9 mouse cellular contexts compared by ENCODE assay signal in the genomic region with DNA sequence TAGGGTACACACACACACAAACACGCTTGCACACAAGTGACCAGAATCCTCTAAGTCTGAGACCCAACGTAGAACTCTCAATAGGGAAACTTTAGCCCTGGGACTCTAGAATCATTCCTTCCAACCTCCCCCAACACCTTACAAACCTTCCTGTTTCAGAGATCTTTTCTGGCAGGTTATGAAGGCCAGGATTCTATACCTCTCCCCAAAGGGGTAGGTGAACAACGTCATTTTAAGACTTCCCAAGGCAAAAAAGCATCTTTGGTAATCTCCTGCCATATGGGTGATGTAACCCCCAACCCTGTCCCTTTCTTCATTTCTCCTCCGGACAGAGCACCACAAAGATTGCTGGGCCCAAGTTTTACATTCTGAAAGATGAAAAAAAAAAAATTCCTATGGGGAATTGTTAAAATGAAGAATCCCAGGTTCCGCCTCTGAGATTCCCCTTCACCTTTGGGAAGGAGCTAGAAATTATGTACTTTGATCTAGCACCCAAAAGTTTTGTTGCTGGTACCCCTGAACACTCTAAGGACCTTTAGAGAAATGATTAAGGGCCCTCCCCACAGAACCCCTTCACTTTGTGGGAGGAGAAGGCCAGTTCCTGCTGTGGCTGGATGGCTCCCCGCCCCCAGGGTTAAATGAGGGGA. TPM values are rescaled to one million over a fixed set of nuclear protein-coding genes. Genes with fewer than 3 reads are reported as not detected.
A peak's percentile ranks its signal among the peaks of the same experiment; 100 is the strongest.
DNase-seq lines count a peak whose midpoint lies in the region; ATAC-seq lines count a peak whose summit lies in the region.
"Had no signal": no experiment of that assay in that cellular context is flagged by ENCODE, and none has a peak within 500 bp of the region (broad histone marks: within the 10 kb centered on the region; RNA-seq: fewer than 3 reads in every experiment).

No protein-coding gene starts in this region.

- intact Hi-C loops in heart, postnatal 10 days (cut with DNase I): no loop called here

- WGBS in heart, embryonic 11.5 days (ENCODE audit: insufficient replicate concordance): 51% methylated on average over 6 of the region's 6 CpGs
- 44% methylated on average over 6 of the region's 6 CpGs for whole genome bisulfite sequencing in forebrain, embryonic 13.5 days
- WGBS in liver, embryonic 15.5 days (ENCODE audit: insufficient replicate concordance): 26% methylated on average over 6 of the region's 6 CpGs

- H3K9ac ChIP-seq in heart, embryonic 11.5 days (ENCODE audit: low read depth, low read length): peak overlapping the region; percentile 86
- H3K9ac ChIP-seq in forebrain, embryonic 13.5 days: peak overlapping the region; percentile 95
- peak overlapping the region; percentile 94 for H3K9ac ChIP-seq in liver, embryonic 15.5 days

- H3K27ac ChIP-seq in heart, embryonic 11.5 days (ENCODE audit: low read depth, low read length): peak overlapping the region; percentile 86
- peak overlapping the region; percentile 92 for H3K27ac ChIP-seq in forebrain, embryonic 13.5 days
- H3K27ac ChIP-seq in liver, embryonic 15.5 days (replicated peaks): peak overlapping the region; percentile 90

- no peaks in the 10 kb centered on the region for H3K9me3 ChIP-seq in heart, embryonic 11.5 days (replicated peaks; ENCODE audit: control insufficient read depth, low read length)
- H3K9me3 ChIP-seq in forebrain, embryonic 13.5 days (replicated peaks): no peaks in the 10 kb centered on the region
- no peaks in the 10 kb centered on the region for H3K9me3 ChIP-seq in liver, embryonic 15.5 days (replicated peaks)

- no peaks in the 10 kb centered on the region for H3K27me3 ChIP-seq in heart, embryonic 11.5 days (ENCODE audit: control insufficient read depth, insufficient read depth, low read length)
- no peaks in the 10 kb centered on the region for H3K27me3 ChIP-seq in forebrain, embryonic 13.5 days
- no peaks in the 10 kb centered on the region for H3K27me3 ChIP-seq in liver, embryonic 15.5 days

- 0 out of 2 replicates have a peak, but pooled peaks cover under 1% of the 10 kb centered on the region for H3K36me3 ChIP-seq in heart, embryonic 11.5 days (ENCODE audit: control insufficient read depth, insufficient read depth, low read length)
- 0 out of 2 replicates have a peak, but pooled peaks cover 5% of the 10 kb centered on the region for H3K36me3 ChIP-seq in forebrain, embryonic 13.5 days (ENCODE audit: poor library complexity, severe bottlenecking)
- no peaks in the 10 kb centered on the region for H3K36me3 ChIP-seq in liver, embryonic 15.5 days (replicated peaks)

- peak overlapping the region; percentile 80 for H3K4me3 ChIP-seq in heart, embryonic 11.5 days (ENCODE audit: low read depth, low read length)
- peak overlapping the region; percentile 91 for H3K4me3 ChIP-seq in forebrain, embryonic 13.5 days
- H3K4me3 ChIP-seq in liver, embryonic 15.5 days (replicated peaks): peak overlapping the region; percentile 89

- no peak for ATAC-seq in heart, embryonic 11.5 days (replicated peaks; ENCODE audit: insufficient number of reproducible peaks, low FRiP score, low TSS enrichment)
- peak; percentile 33 for ATAC-seq in CD4-positive, CD25-positive, alpha-beta regulatory T cell, adult 4 months
- no peak for ATAC-seq in forebrain, embryonic 13.5 days
- ATAC-seq in liver, embryonic 15.5 days (ENCODE audit: insufficient read depth): no peak

- peaks cover 40% of the 10 kb centered on the region for H3K4me1 ChIP-seq in heart, embryonic 11.5 days (ENCODE audit: control insufficient read depth, insufficient read depth, low read length)
- peaks cover 67% of the 10 kb centered on the region for H3K4me1 ChIP-seq in forebrain, embryonic 13.5 days
- peaks cover 91% of the 10 kb centered on the region for H3K4me1 ChIP-seq in liver, embryonic 15.5 days (replicated peaks)

- DNase-seq in heart, postnatal 10 days: no peak
- no peak for DNase-seq in adrenal gland, postnatal 4 days (ENCODE audit: low spot score in 2 of 2)
- DNase-seq in layer of hippocampus, postnatal 25 days (ENCODE audit: extremely low spot score in 1 of 2, low spot score in 1 of 2): no peak
- no peak for DNase-seq in cerebellum, postnatal 10 days

- peak overlapping the region; percentile 99 for H3K4me2 ChIP-seq in heart, embryonic 11.5 days
- H3K4me2 ChIP-seq in forebrain, embryonic 13.5 days: peak overlapping the region; percentile 100
- peak overlapping the region; percentile 97 for H3K4me2 ChIP-seq in liver, embryonic 15.5 days

RNA-seq across cellular contexts. Expression of a gene that starts 0.6 kb away (rescaled TPM):
- 11.4 and 16.3 TPM in 2 replicates for polyA plus RNA-seq in heart, embryonic 11.5 days (2014; fragmentation: Nextera tagmentation; extraction: Ambion mirVana)
- 10 to 100 TPM; 51.3 to 58.5 TPM for total RNA-seq in heart, postnatal 10 days (2021)
- 10 to 100 TPM; 18.1 to 21.7 TPM for polyA plus RNA-seq in CD4-positive, CD25-positive, alpha-beta regulatory T cell, adult 4 months (2017; shearing (Covaris generic))
- polyA plus RNA-seq in forebrain, embryonic 13.5 days (2015; fragmentation: Nextera tagmentation; extraction: Ambion mirVana): 15.8 and 16.3 TPM in 2 replicates
- 8.2 and 8.8 TPM in 2 replicates for polyA plus RNA-seq in liver, embryonic 15.5 days (2015; fragmentation: Nextera tagmentation; extraction: Ambion mirVana)
- 100 to 1,000 TPM; 108 to 113 TPM for total RNA-seq in adrenal gland, postnatal 4 days (2021)
- 100 to 1,000 TPM; 926 to 939 TPM for total RNA-seq in layer of hippocampus, postnatal 25 days (2021)

RNA-seq across cellular contexts. Expression of a gene that starts 14.1 kb away (rescaled TPM):
- 24.7 and 25.3 TPM in 2 replicates for polyA plus RNA-seq in heart, embryonic 11.5 days (2014; fragmentation: Nextera tagmentation; extraction: Ambion mirVana)
- 100 to 1,000 TPM; 123 to 128 TPM for total RNA-seq in heart, postnatal 10 days (2021)
- not detected for polyA plus RNA-seq in CD4-positive, CD25-positive, alpha-beta regulatory T cell, adult 4 months (2017; shearing (Covaris generic))
- polyA plus RNA-seq in forebrain, embryonic 13.5 days (2015; fragmentation: Nextera tagmentation; extraction: Ambion mirVana): not detected in 2 replicates
- 0.35 and 1.1 TPM in 2 replicates for polyA plus RNA-seq in liver, embryonic 15.5 days (2015; fragmentation: Nextera tagmentation; extraction: Ambion mirVana)
- total RNA-seq in adrenal gland, postnatal 4 days (2021): 1 to 10 TPM; 2.8 to 3.9 TPM
- under 1 TPM; 0.44 to 0.45 TPM for total RNA-seq in layer of hippocampus, postnatal 25 days (2021)

RNA-seq across cellular contexts. Expression of a gene that starts 19.5 kb away (rescaled TPM):
- polyA plus RNA-seq in heart, embryonic 11.5 days (2014; fragmentation: Nextera tagmentation; extraction: Ambion mirVana): 16.0 and 16.3 TPM in 2 replicates
- total RNA-seq in heart, postnatal 10 days (2021): 1 to 10 TPM; 4.1 to 5.9 TPM
- polyA plus RNA-seq in CD4-positive, CD25-positive, alpha-beta regulatory T cell, adult 4 months (2017; shearing (Covaris generic)): under 1 TPM; 0.87 to 0.94 TPM
- polyA plus RNA-seq in forebrain, embryonic 13.5 days (2015; fragmentation: Nextera tagmentation; extraction: Ambion mirVana): 89.2 and 95.0 TPM in 2 replicates
- polyA plus RNA-seq in liver, embryonic 15.5 days (2015; fragmentation: Nextera tagmentation; extraction: Ambion mirVana): 33.9 and 39.2 TPM in 2 replicates
- total RNA-seq in adrenal gland, postnatal 4 days (2021): 10 to 100 TPM; 16.2 to 22.5 TPM
- 10 to 100 TPM; 48.4 to 49.1 TPM for total RNA-seq in layer of hippocampus, postnatal 25 days (2021)

RNA-seq across cellular contexts. Expression of a gene that starts 22.8 kb away (rescaled TPM):
- polyA plus RNA-seq in heart, embryonic 11.5 days (2014; fragmentation: Nextera tagmentation; extraction: Ambion mirVana): 0.24 TPM in 1 of 2 replicates, not detected in the other
- total RNA-seq in heart, postnatal 10 days (2021): not detected
- polyA plus RNA-seq in CD4-positive, CD25-positive, alpha-beta regulatory T cell, adult 4 months (2017; shearing (Covaris generic)): not detected
- not detected in 2 replicates for polyA plus RNA-seq in forebrain, embryonic 13.5 days (2015; fragmentation: Nextera tagmentation; extraction: Ambion mirVana)
- not detected in 2 replicates for polyA plus RNA-seq in liver, embryonic 15.5 days (2015; fragmentation: Nextera tagmentation; extraction: Ambion mirVana)
- not detected for total RNA-seq in adrenal gland, postnatal 4 days (2021)
- total RNA-seq in layer of hippocampus, postnatal 25 days (2021): not detected
- total RNA-seq: gastrocnemius, adult 8-10 months had no signal

RNA-seq across cellular contexts. Expression of a gene that starts 50.9 kb away (rescaled TPM):
- polyA plus RNA-seq in heart, embryonic 11.5 days (2014; fragmentation: Nextera tagmentation; extraction: Ambion mirVana): 45.6 and 53.0 TPM in 2 replicates
- 100 to 1,000 TPM; 261 to 278 TPM for total RNA-seq in heart, postnatal 10 days (2021)
- polyA plus RNA-seq in CD4-positive, CD25-positive, alpha-beta regulatory T cell, adult 4 months (2017; shearing (Covaris generic)): 10 to 100 TPM in 1 of 2 experiments, 1 to 10 TPM in 1; 8.5 to 13.3 TPM
- polyA plus RNA-seq in forebrain, embryonic 13.5 days (2015; fragmentation: Nextera tagmentation; extraction: Ambion mirVana): 19.7 and 20.2 TPM in 2 replicates
- polyA plus RNA-seq in liver, embryonic 15.5 days (2015; fragmentation: Nextera tagmentation; extraction: Ambion mirVana): 10.2 and 10.8 TPM in 2 replicates
- total RNA-seq in adrenal gland, postnatal 4 days (2021): 10 to 100 TPM; 59.8 to 69.3 TPM
- total RNA-seq in layer of hippocampus, postnatal 25 days (2021): 100 to 1,000 TPM; 114 to 118 TPM

Comparison
In these comparisons a context has a peak if more than half of its experiments do, and no peak if none do; other contexts are left out.
1. RNA of a gene that starts 14.1 kb away (polyA plus RNA-seq): 24.7 to 25.3 TPM in heart, embryonic 11.5 days; 0.35 to 1.1 TPM in liver, embryonic 15.5 days, not detected in CD4-positive, CD25-positive, alpha-beta regulatory T cell, adult 4 months and not detected in forebrain, embryonic 13.5 days; every median in the first group is over 10 times any median in the second.
2. Peak in every context shown above with its lines, with median percentiles within 50 percentile points of each other: H3K27ac ChIP-seq, H3K4me2 ChIP-seq, H3K4me3 ChIP-seq and H3K9ac ChIP-seq.